Mouse (Mus musculus) ES-E14 (cell line): ENCODE measurements at regions not wholly inside any gene's neighbourhood (a gene's known extent, or its start where the extent isn't known, plus 50 kb on each side); places are given as distances from the start of the nearest gene placed in this dataset.

Experiments used
- DNase-seq: peaks from one replicate; pipeline ENCODE4 v3.0.0-alpha.2; 2013; ENCODE audit warnings: low read depth, low spot score
- H3K27ac ChIP-seq: 2 replicates; pipeline ENCODE4 v1.5.1; 2012; ENCODE audit warnings: low read depth, mild to moderate bottlenecking, low read length, moderate library complexity, mixed read lengths; ENCODE audit not compliant: poor library complexity, insufficient read depth, severe bottlenecking
- H3K36me3 ChIP-seq: 2 replicates; pipeline ENCODE4 v1.6.1; 2012; ENCODE audit warnings: mild to moderate bottlenecking, low read length, moderate library complexity, mixed read lengths; ENCODE audit not compliant: control insufficient read depth, poor library complexity, insufficient read depth, severe bottlenecking
- H3K4me1 ChIP-seq, 2 experiments: fragments of 150-350 bp in 1 of 2; sonication (generic) in 1 of 2; 2 replicates each; pipeline ENCODE4 v1.6.1; 2012; ENCODE audit warnings: low read length in 2 of 2, mild to moderate bottlenecking in 1 of 2, mixed read lengths in 1 of 2; ENCODE audit not compliant: control insufficient read depth in 2 of 2, insufficient read depth in 2 of 2, poor library complexity in 1 of 2
- H3K4me3 ChIP-seq, 2 experiments: fragments of 150-350 bp in 1 of 2; sonication (generic) in 1 of 2; 2 replicates each; pipeline ENCODE4 v1.5.1; 2012; ENCODE audit warnings: low read length in 2 of 2, low read depth in 1 of 2, mild to moderate bottlenecking in 1 of 2, mixed read lengths in 1 of 2; ENCODE audit not compliant: insufficient read depth in 1 of 2, poor library complexity in 1 of 2, severe bottlenecking in 1 of 2
- H3K9ac ChIP-seq: 2 replicates; pipeline ENCODE4 v1.6.1; 2012; ENCODE audit warnings: low read depth, mild to moderate bottlenecking, low read length, mixed read lengths; ENCODE audit not compliant: poor library complexity, insufficient read depth, severe bottlenecking
- H3K9me3 ChIP-seq: fragments of 150-350 bp; sonication (generic); 2 replicates; pipeline ENCODE4 v1.6.1; 2012; ENCODE audit warnings: low read depth, mild to moderate bottlenecking, low read length; ENCODE audit not compliant: control insufficient read depth, insufficient read depth
- CHD2 ChIP-seq: IDR thresholded peaks from 2 replicates; pipeline ENCODE4 v1.6.1; 2014; ENCODE audit warnings: mild to moderate bottlenecking, low read depth, low read length, inconsistent platforms
- HCFC1 ChIP-seq: IDR thresholded peaks from 2 replicates; pipeline ENCODE4 v1.6.1; 2012; ENCODE audit warnings: low read length, inconsistent platforms, borderline replicate concordance; ENCODE audit not compliant: insufficient read depth
- MAFK ChIP-seq: IDR thresholded peaks from 2 replicates; pipeline ENCODE4 v1.6.1; 2014; ENCODE audit warnings: mild to moderate bottlenecking, low read depth, low read length, inconsistent platforms; ENCODE audit not compliant: insufficient read depth
- ZC3H11A ChIP-seq: IDR thresholded peaks from 2 replicates; pipeline ENCODE4 v1.6.1; 2012; ENCODE audit warnings: low read depth, mild to moderate bottlenecking, inconsistent platforms, low read length, borderline replicate concordance
- ZNF384 ChIP-seq: IDR thresholded peaks from 2 replicates; pipeline ENCODE4 v1.6.1; 2012; ENCODE audit warnings: low read depth, low read length, inconsistent platforms
- in situ Hi-C, 2 experiments: fragments of 600-800 bp; cut with MboI; formaldehyde crosslinking; loops; one replicate each; pipeline ENCODE4 v1.15.1; 2025; ENCODE audit warnings: low sequenced_read_pairs in 2 of 2, inconsistent platforms in 1 of 2; ENCODE audit not compliant: unreplicated experiment in 2 of 2

DNA sequence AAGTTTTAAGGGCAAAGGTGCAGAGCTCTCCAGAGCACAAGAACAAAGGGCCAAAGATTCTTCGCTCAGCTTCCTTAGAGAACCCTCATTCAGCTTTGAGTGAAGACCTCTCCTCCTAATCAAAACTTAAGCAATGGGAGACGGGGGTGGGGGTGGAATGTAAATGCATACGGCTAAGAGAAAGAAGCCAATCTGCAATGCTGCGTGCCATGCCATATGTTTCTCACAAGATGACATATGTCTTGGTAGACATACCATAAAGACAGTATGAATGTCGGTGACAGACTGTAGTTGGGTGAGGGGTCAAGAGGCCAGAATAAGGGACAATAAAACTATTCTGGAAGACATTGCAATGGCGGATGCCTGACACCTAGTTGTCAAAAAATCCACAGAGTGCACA is 267.9 kb downstream of the Plpp3 start:
- Histone ChIP-seq H3K9ac (no peak overlapping the region), H3K36me3 (no peaks in the 10 kb centered on the region), H3K4me3 (no peak overlapping the region), H3K4me1 (peaks cover 0 to 3% of the 10 kb centered on the region in 2 experiments; a peak in 2 of 4 replicates), H3K27ac (no peak overlapping the region), H3K9me3 (no peaks in the 10 kb centered on the region)
- in situ Hi-C loops: no loop called here
- no peak for DNase-seq
- TF ChIP-seq ZC3H11A (no peak), CHD2 (no peak), HCFC1 (no peak), ZNF384 (no peak), MAFK (no peak)

DNA sequence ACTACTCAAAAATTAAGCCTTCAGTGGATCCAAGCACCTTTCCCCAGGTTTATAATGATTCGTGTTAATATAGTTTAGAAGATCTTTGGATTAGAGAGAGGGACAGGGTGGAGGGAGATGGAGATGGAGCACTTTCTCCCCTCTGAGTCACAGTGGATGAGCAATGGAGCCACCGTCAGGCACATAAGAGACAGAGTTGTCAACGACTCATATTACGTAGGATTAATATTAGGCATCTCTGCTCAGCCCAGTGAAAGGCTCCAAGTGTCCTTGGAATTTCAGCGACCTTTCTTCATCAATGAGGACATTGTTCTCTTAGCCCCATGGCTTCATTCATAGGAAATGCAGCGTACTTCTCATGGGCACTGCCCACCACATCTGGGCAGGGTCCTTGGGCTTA is 270.4 kb downstream of the Plpp3 start:
- Histone ChIP-seq H3K4me3 (no peak overlapping the region), H3K9me3 (no peaks in the 10 kb centered on the region), H3K36me3 (no peaks in the 10 kb centered on the region), H3K9ac (no peak overlapping the region), H3K4me1 (peaks cover 0 to 3% of the 10 kb centered on the region in 2 experiments; a peak in 2 of 4 replicates), H3K27ac (no peak overlapping the region)
- DNase-seq: no peak
- TF ChIP-seq HCFC1 (no peak), MAFK (no peak), ZC3H11A (no peak), CHD2 (no peak), ZNF384 (no peak)
- in situ Hi-C loops: no loop called here

DNA sequence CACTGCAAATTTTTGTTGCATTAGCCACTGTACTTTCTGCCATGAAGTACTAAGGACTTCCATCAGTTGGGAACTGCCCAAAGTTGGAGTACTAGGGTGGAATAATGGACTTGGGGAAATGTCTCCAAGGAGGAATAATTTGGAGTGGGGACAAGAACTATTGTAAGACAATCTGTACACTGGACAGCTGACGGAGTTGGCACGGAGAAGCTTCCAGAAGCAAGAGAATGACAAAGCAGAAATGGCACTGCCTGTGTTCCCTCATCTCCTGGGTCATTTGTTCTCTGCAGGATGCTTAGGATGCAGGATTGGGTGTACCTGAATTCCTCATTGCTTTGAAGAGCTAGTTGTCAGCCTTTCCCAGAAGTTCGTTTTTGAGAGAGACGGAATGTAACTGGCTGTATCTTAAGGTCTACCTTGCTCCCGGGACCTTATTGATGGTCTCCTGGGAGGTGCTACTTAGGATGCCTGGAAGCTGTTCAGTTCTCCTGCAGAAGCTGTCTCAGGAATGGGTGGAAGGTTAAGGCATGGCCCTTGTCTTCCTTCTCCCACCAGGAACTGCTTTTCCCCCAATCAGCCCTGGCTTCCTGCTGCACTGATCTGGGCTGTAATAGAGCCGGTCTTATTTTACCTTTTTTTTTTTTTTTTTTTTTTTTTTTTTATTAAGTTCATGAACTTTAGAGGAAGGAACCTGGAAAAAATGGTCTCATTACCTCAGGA is 272.4 kb downstream of the Plpp3 start:
- H3K27ac ChIP-seq: no peak overlapping the region
- H3K9ac ChIP-seq: no peak overlapping the region
- no peak overlapping the region for H3K4me3 ChIP-seq
- H3K4me1 ChIP-seq: no peaks in the 10 kb centered on the region
- DNase-seq: no peak
- H3K9me3 ChIP-seq: no peaks in the 10 kb centered on the region
- in situ Hi-C loops: no loop called here
- TF ChIP-seq ZNF384: no peak
- no peak for TF ChIP-seq HCFC1
- no peak for TF ChIP-seq ZC3H11A
- TF ChIP-seq CHD2: no peak
- no peak for TF ChIP-seq MAFK
- no peaks in the 10 kb centered on the region for H3K36me3 ChIP-seq

DNA sequence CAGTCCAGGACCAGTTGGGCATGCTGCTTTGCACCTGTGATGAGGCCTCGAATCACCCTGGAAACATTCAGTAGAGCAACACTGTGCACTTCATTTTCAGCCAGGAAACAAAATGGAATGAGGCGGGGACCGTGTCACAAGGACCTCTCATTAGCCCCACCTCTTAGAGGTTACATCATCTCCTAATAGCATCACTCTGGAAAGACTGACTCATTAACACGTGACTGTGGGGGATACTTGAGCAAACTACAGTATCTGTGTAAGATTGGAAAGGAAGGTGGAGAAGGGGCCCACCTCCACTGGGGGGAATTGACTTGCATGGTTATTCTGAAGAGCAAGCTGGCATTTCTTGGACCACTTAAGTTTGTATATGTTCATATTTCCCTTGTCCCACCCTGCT is 275.3 kb downstream of the Plpp3 start:
- no peak overlapping the region for H3K27ac ChIP-seq
- TF ChIP-seq CHD2: no peak
- TF ChIP-seq ZC3H11A: no peak
- no peak for TF ChIP-seq MAFK
- no peaks in the 10 kb centered on the region for H3K4me1 ChIP-seq
- H3K4me3 ChIP-seq: no peak overlapping the region
- DNase-seq: no peak
- in situ Hi-C loops: no loop called here
- H3K9ac ChIP-seq: no peak overlapping the region
- H3K9me3 ChIP-seq: peaks cover 5% of the 10 kb centered on the region; the same call in 1 of the 2 replicates
- H3K36me3 ChIP-seq: no peaks in the 10 kb centered on the region

DNA sequence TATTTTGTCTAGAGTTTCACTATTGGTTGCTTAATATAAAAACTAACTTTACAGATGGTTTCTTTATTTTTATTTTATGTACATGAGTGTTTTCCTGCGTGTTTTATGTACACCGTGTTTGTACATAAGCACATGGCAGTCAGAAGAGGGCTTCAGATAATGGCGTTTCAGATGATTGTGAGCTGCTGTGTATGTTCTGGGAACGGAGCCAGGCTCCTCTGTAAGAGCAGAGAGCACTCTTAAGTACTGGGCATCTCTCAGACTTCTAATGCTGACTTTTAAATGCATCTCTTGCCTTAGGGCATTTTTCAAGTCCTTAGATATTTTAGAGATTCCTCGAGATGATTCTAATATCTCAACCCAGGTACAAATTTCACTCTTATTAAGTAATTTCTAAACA is 280.0 kb downstream of the Plpp3 start:
- Histone ChIP-seq H3K4me1 (no peaks in the 10 kb centered on the region), H3K9me3 (peaks cover 8% of the 10 kb centered on the region), H3K27ac (no peak overlapping the region), H3K9ac (no peak overlapping the region), H3K36me3 (no peaks in the 10 kb centered on the region), H3K4me3 (no peak overlapping the region)
- DNase-seq: no peak
- in situ Hi-C loops: no loop called here
- TF ChIP-seq ZNF384: no peak
- no peak for TF ChIP-seq MAFK
- TF ChIP-seq HCFC1: no peak
- no peak for TF ChIP-seq CHD2
